Mouse (Mus musculus) brain, embryonic 14.5 days (tissue): ENCODE measurements around the gene 1110008P14Rik. TPM values are rescaled to one million over a fixed set of nuclear protein-coding genes. Genes with fewer than 3 reads are reported as not detected.

Experiments used
- DNase-seq: peaks from one replicate; pipeline ENCODE4 v3.0.0-alpha.2; 2011; ENCODE audit warnings: low read depth
- CTCF ChIP-seq: fragments of 200-500 bp; IDR thresholded peaks from 2 replicates; pipeline ENCODE4 v1.5.1; 2012; ENCODE audit warnings: inconsistent platforms, mild to moderate bottlenecking, moderate library complexity, borderline replicate concordance; ENCODE audit not compliant: insufficient read depth, insufficient read length; ENCODE audit errors: extremely low read depth
- POLR2A ChIP-seq: fragments of 200-500 bp; IDR thresholded peaks from 2 replicates; pipeline ENCODE4 v1.6.1; 2012; ENCODE audit warnings: mild to moderate bottlenecking, inconsistent platforms, borderline replicate concordance; ENCODE audit not compliant: poor library complexity, insufficient read depth, insufficient read length, severe bottlenecking; ENCODE audit errors: extremely low read depth
- polyA plus RNA-seq: library from polyadenylated mRNA; depleted of rRNA; stranded (reverse); fragments of >200 nt; gene quantifications from 2 replicates; pipeline ENCODE4 v1.2.3, GENCODE M21; 2012

1110008P14Rik gene
- polyA plus RNA-seq, 1 experiment = 101 TPM

- no peak for DNase-seq
- no peak for TF ChIP-seq POLR2A
- TF ChIP-seq CTCF = no peak
Measured at GRCm38 (mm10) chr2:32420066-32420608, 38.4 kb upstream of the 1110008P14Rik start.

GRCm38 (mm10) chr2:32419359-32419758, 37.6 kb upstream of the 1110008P14Rik start:
- TF ChIP-seq POLR2A = no peak
- no peak for TF ChIP-seq CTCF
- DNase-seq = no peak

GRCm38 (mm10) chr2:32418430-32419151, 36.9 kb upstream of the 1110008P14Rik start:
- DNase-seq = no peak
- TF ChIP-seq CTCF = no peak
- TF ChIP-seq POLR2A = no peak

- DNase-seq = no peak
- TF ChIP-seq CTCF (no peak), POLR2A (no peak)
Measured at GRCm38 (mm10) chr2:32417486-32417885, 35.7 kb upstream of the 1110008P14Rik start.

- no peak for DNase-seq
Measured at GRCm38 (mm10) chr2:32416556-32416955, 34.8 kb upstream of the 1110008P14Rik start.

GRCm38 (mm10) chr2:32415801-32416200, 34.1 kb upstream of the 1110008P14Rik start:
- no peak for DNase-seq
- TF ChIP-seq POLR2A = no peak
- TF ChIP-seq CTCF = no peak

More at GRCm38 (mm10) chr2:32416556-32416955, 34.8 kb upstream of the 1110008P14Rik start:
- TF ChIP-seq CTCF (no peak), POLR2A (no peak)

- TF ChIP-seq CTCF (no peak), POLR2A (no peak)
- DNase-seq = no peak
Measured at GRCm38 (mm10) chr2:32413936-32414335, 32.2 kb upstream of the 1110008P14Rik start.

- no peak for DNase-seq
- TF ChIP-seq POLR2A = no peak
- no peak for TF ChIP-seq CTCF
Measured at GRCm38 (mm10) chr2:32412742-32413531, 31.2 kb upstream of the 1110008P14Rik start.

- no peak for DNase-seq
- no peak for TF ChIP-seq POLR2A
- no peak for TF ChIP-seq CTCF
Measured at GRCm38 (mm10) chr2:32411407-32411806, 29.7 kb upstream of the 1110008P14Rik start.

GRCm38 (mm10) chr2:32408429-32409424, 27.0 kb upstream of the 1110008P14Rik start:
- DNase-seq = no peak
- TF ChIP-seq CTCF (no peak), POLR2A (no peak)

GRCm38 (mm10) chr2:32407144-32407824, 25.5 kb upstream of the 1110008P14Rik start:
- TF ChIP-seq POLR2A (no peak), CTCF (no peak)
- DNase-seq = no peak
